Mouse (Mus musculus) liver, adult 2 months (tissue): Measurements from ENCODE around the gene Nhlrc2. TPM values are rescaled to one million over a fixed set of nuclear protein-coding genes. Genes with fewer than 3 reads are reported as not detected.

Source experiments
- DNase-seq: peaks from one replicate; pipeline ENCODE4 v3.0.0-alpha.2; 2011; ENCODE audit warnings: low read depth, low spot score; ENCODE audit errors: extremely low read depth
- H3K27ac ChIP-seq: fragments of 200-500 bp; replicated peaks from 2 replicates; pipeline ENCODE4 v1.5.1; 2012; ENCODE audit warnings: low read depth, mild to moderate bottlenecking, control low read depth, inconsistent platforms, low read length; ENCODE audit not compliant: insufficient read depth
- H3K27me3 ChIP-seq: fragments of 200-500 bp; 2 replicates; pipeline ENCODE4 v1.6.1; 2012; ENCODE audit warnings: mild to moderate bottlenecking, moderate library complexity, low read length, inconsistent platforms; ENCODE audit not compliant: control insufficient read depth, insufficient read depth
- H3K36me3 ChIP-seq: fragments of 200-500 bp; 2 replicates; pipeline ENCODE4 v1.6.1; 2012; ENCODE audit warnings: low read length, inconsistent platforms; ENCODE audit not compliant: control insufficient read depth, insufficient read depth
- H3K4me1 ChIP-seq: fragments of 200-500 bp; 2 replicates; pipeline ENCODE4 v1.6.1; 2011; ENCODE audit warnings: low read length; ENCODE audit not compliant: control insufficient read depth, insufficient read depth
- H3K4me3 ChIP-seq: fragments of 200-500 bp; 2 replicates; pipeline ENCODE4 v1.5.1; 2011; ENCODE audit warnings: low read depth, mild to moderate bottlenecking, control low read depth, low read length, moderate library complexity; ENCODE audit not compliant: insufficient read depth
- H3K79me2 ChIP-seq: fragments of 200-500 bp; 2 replicates; pipeline ENCODE4 v1.6.1; 2012; ENCODE audit warnings: inconsistent platforms, mild to moderate bottlenecking, low read length, moderate library complexity; ENCODE audit not compliant: control insufficient read depth, insufficient read depth
- H3K9ac ChIP-seq: fragments of 200-500 bp; 2 replicates; pipeline ENCODE4 v1.6.1; 2012; ENCODE audit warnings: low read depth, mild to moderate bottlenecking, control low read depth, inconsistent platforms, low read length
- CTCF ChIP-seq: fragments of 200-500 bp; IDR thresholded peaks from 2 replicates; pipeline ENCODE4 v1.5.1; 2011; ENCODE audit warnings: low read depth, low read length, control low read depth
- POLR2A ChIP-seq: fragments of 200-500 bp; IDR thresholded peaks from 2 replicates; pipeline ENCODE4 v1.6.1; 2011; ENCODE audit warnings: low read length, control low read depth; ENCODE audit not compliant: insufficient read depth; ENCODE audit errors: extremely low read depth
- WGBS: fragments of 180-500 bp; shearing (Covaris S2); methylation state at CpG from one replicate; pipeline ENCODE4 v1.1.7; 2018; 5-methylcytosine and 5-hydroxymethylcytosine counted together
- polyA plus RNA-seq: library from polyadenylated mRNA; depleted of rRNA; stranded (reverse); fragments of >200 nt; gene quantifications from 2 replicates; pipeline ENCODE4 v1.2.3, GENCODE M21; 2012
- total RNA-seq: library from RNA; depleted of rRNA; stranded (reverse); fragments of >200 nt; gene quantifications from 2 replicates; pipeline ENCODE4 v1.2.3, GENCODE M21; 2014

Nhlrc2 gene
- total and polyA plus RNA-seq, 2 experiments: 3.9 to 11.9 TPM

DNA sequence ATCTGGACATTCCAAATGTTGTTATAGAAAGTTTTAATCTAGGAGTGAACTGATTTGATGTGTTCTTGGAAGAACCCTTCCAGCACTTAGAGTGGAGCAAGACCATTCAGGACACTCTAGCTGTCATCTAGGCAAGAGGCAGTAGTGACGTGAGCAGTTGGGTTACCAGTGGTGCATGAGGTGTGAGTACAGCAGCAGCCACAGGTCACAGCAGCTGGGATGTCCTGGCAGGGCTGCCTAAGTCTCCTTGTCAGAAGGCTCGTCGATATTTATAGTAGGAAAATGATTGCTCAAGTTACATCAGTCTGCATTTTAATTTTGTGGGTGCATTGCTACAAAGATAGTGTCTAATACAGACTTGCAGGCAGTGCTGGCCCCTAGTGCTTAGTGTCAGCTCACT, 42.2 kb downstream of the Nhlrc2 start:
- WGBS: 92% methylated on average over 3 of the region's 3 CpGs
- no peak for DNase-seq
- H3K36me3 ChIP-seq: peaks cover 23% of the 10 kb centered on the region

DNA sequence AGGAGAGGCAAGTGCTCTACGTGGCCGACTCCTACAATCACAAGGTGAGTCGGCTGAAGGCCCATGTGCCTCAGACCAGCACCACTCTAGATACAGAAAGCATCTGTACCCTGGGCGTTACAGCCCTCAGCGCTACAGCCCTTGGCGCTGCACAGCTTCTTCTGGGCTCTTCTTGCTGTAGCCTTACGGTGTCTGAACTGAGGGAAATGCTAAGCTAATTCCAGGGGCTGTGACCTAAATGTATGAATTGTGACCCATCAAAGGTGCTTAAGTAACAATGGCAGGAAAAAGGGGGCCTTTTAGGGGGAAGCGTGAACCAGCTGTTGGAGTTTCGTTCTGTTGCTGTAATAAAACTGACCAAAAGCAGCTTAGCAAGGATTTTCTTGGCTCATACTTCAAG, 44.4 kb downstream of the Nhlrc2 start:
- Histone ChIP-seq H3K27ac (no peak overlapping the region), H3K36me3 (peaks cover 36% of the 10 kb centered on the region), H3K9ac (no peak overlapping the region), H3K4me1 (no peaks in the 10 kb centered on the region), H3K27me3 (no peaks in the 10 kb centered on the region), H3K79me2 (no peaks in the 10 kb centered on the region), H3K4me3 (no peak overlapping the region)
- WGBS: 97% methylated on average over 9 of the region's 9 CpGs
- TF ChIP-seq CTCF (no peak), POLR2A (no peak)
- DNase-seq: no peak

More for the DNA sequence above, 42.2 kb downstream of the Nhlrc2 start:
- Histone ChIP-seq H3K4me3 (no peak overlapping the region), H3K27me3 (no peaks in the 10 kb centered on the region), H3K9ac (no peak overlapping the region), H3K27ac (no peak overlapping the region), H3K79me2 (no peaks in the 10 kb centered on the region), H3K4me1 (no peaks in the 10 kb centered on the region)
- TF ChIP-seq CTCF (no peak), POLR2A (no peak)

DNA sequence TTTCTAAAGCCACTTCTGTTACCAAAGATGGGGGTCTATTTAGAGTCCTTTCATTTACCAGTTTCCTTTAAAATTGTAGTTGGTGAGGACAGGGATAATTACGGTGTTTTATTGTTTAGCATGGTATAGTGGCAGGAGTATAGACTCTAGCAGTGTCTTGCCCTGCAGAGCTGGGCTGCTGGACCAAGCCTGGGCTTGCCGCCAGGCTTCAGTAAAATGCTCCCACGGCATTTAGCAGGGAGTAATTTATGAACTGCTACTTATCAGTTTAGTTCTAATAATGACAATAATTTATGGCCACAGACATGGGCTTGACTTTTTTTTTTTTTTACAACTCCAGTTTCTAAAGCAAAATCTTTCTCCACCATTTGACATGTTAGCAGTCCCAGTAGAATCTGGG, 51.9 kb downstream of the Nhlrc2 start:
- peaks cover 6% of the 10 kb centered on the region for H3K4me1 ChIP-seq
- no peak overlapping the region for H3K9ac ChIP-seq
- H3K27ac ChIP-seq: no peak overlapping the region
- 68% methylated on average over 3 of the region's 3 CpGs for WGBS
- H3K4me3 ChIP-seq: no peak overlapping the region
- peaks cover 17% of the 10 kb centered on the region; the same call in 1 of the 2 replicates for H3K36me3 ChIP-seq
- no peak for DNase-seq
- H3K27me3 ChIP-seq: no peaks in the 10 kb centered on the region
- no peak for TF ChIP-seq CTCF
- no peak for TF ChIP-seq POLR2A
- no peaks in the 10 kb centered on the region for H3K79me2 ChIP-seq

DNA sequence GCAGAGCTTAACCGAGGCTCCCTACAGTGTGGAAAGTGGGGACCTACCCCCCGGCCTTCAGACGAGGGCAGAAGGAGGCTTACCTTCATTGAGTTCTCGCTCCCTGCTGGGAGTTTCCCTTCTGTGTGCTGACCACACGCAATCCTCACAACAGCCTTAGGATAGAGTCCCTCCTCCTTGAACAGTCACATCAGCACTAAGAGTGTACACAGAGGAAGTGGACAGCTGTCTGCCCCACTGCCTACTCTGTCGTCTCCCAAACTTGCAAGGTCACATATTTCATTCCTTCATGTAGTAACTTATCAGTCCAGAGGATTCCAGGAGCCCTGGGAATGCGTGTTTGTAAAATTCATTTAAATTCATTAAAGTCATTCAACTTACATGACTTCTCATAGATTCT, 52.7 kb downstream of the Nhlrc2 start:
- H3K9ac ChIP-seq: no peak overlapping the region
- WGBS: 73% methylated on average over 7 of the region's 7 CpGs
- H3K79me2 ChIP-seq: no peaks in the 10 kb centered on the region
- H3K4me1 ChIP-seq: peaks cover 6% of the 10 kb centered on the region
- no peaks in the 10 kb centered on the region for H3K27me3 ChIP-seq
- peaks cover 12% of the 10 kb centered on the region; the same call in 1 of the 2 replicates for H3K36me3 ChIP-seq
- no peak overlapping the region for H3K27ac ChIP-seq
- TF ChIP-seq CTCF (no peak), POLR2A (no peak)
- no peak overlapping the region for H3K4me3 ChIP-seq
- peak; percentile 23 for DNase-seq

DNA sequence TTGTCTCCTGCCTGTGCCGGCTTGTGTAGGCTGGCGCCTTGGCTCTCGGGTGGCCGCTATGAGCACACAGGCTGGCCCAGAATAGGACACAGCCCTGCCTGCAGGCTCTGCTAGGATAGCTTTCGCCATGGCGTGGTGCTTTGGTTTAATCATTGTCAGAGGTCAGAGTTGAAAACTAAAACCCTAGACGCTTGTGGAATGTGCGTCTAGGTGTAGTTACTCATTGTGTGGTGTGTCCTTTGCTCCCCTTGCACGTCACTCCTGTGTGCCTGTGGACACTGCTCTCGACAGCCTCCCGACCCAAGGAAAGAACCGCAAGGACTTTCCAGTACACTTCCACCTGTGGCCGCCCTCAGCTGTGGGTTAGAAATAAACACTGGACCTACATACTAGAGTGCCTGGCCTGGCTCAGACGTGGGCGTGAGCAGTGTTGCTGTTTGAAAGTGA, 53.9 kb downstream of the Nhlrc2 start:
- Histone ChIP-seq H3K9ac (no peak overlapping the region), H3K27me3 (no peaks in the 10 kb centered on the region), H3K36me3 (peaks cover 6% of the 10 kb centered on the region; the same call in 1 of the 2 replicates), H3K4me3 (no peak overlapping the region), H3K79me2 (no peaks in the 10 kb centered on the region), H3K4me1 (peaks cover 6% of the 10 kb centered on the region), H3K27ac (0 out of 2 replicates have a peak overlapping the region, but pooled peaks have one; percentile 9)
- 24% methylated on average over 15 of the region's 15 CpGs for WGBS
- TF ChIP-seq CTCF (no peak), POLR2A (no peak)
- DNase-seq: peak; percentile 97

DNA sequence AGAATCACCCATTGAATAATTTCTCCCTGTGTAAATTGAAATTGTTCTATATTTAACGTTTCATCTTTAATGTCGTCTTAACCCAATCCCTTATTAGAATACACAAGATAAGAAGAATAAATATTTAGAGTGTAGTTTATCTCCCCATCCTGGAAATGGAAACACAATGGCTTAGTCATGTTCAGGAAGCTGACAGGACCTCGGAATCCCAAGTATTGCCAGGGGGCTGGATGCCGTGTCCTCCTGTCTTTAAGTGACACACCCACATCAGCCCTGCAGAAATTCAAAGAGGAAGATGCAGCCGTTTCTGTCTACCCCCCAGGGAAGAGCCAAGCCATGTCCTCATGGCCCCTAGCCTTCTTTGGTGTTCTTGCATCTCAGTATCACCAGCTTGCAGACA, 60.9 kb downstream of the Nhlrc2 start:
- no peaks in the 10 kb centered on the region for H3K79me2 ChIP-seq
- no peak for DNase-seq
- no peaks in the 10 kb centered on the region; the same call in 1 of the 2 replicates for H3K27me3 ChIP-seq
- H3K27ac ChIP-seq: no peak overlapping the region
- H3K36me3 ChIP-seq: no peaks in the 10 kb centered on the region
- H3K4me3 ChIP-seq: no peak overlapping the region
- H3K9ac ChIP-seq: no peak overlapping the region
- H3K4me1 ChIP-seq: peaks cover under 1% of the 10 kb centered on the region; the same call in 1 of the 2 replicates
- TF ChIP-seq POLR2A: no peak
- TF ChIP-seq CTCF: no peak
- 44% methylated on average over 5 of the region's 5 CpGs for WGBS
